Mouse (Mus musculus) E14TG2a.4 (cell line): Measurements from ENCODE around the gene Txndc12.

Source experiments
- CTCF ChIP-seq: conservative IDR thresholded peaks from 2 replicates; pipeline ENCODE4 v1.5.1; 2014; ENCODE audit warnings: low read length
- NANOG ChIP-seq: IDR thresholded peaks from 2 replicates; pipeline ENCODE4 v1.6.1; 2014; ENCODE audit warnings: borderline replicate concordance, low read length, mixed read lengths

DNA sequence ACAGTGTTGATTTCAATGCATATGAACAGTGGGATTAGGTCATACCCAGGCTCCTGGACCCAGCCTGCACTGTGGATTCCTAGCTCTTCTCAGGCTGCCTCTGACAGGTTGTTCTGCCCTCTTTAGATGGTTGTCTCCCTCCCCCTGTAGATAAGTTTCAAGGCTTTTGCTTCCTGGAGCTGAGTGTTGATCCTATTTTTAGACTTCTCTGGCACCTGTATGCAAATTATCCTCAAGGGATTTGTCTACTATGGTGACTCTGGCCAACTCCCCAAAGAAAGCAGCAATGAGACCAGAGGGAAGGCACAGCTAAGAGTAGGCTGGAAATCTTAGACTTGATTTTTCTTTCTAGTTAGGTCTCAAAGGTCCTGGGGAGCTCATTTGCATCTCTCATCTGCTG, 73.1 kb downstream of the Txndc12 start:
- TF ChIP-seq CTCF (no peak), NANOG (no peak)
